Mouse (Mus musculus): ENCODE data around the gene Dffa. TPM values are rescaled to one million over a fixed set of nuclear protein-coding genes. Genes with fewer than 3 reads are reported as not detected.

Gene Dffa
- polyA plus RNA-seq, 1 experiment from 2014 or later: 25.7 TPM

GRCm38 (mm10) chr4:149062406-149063318 lies 41.3 kb upstream of the Dffa start:
- H3K27me3 ChIP-seq (ENCODE audit: control insufficient read depth, insufficient read depth, low read length): no peaks in the 10 kb centered on the region
- no peak overlapping the region for H3K9ac ChIP-seq (ENCODE audit: low read length)
- no peaks in the 10 kb centered on the region for H3K9me3 ChIP-seq (ENCODE audit: control insufficient read depth, low read length)
- WGBS: 36% methylated on average over 21 of the region's 21 CpGs
- DNase-seq (ENCODE audit: low spot score) (no peak), ATAC-seq (ENCODE audit: insufficient number of reproducible peaks, low FRiP score, low TSS enrichment, low read depth) (no peak)
- peaks cover 18% of the 10 kb centered on the region for H3K4me1 ChIP-seq (ENCODE audit: control insufficient read depth, insufficient read depth, low read length)
- H3K4me2 ChIP-seq (ENCODE audit: low read depth, severe bottlenecking): no peak overlapping the region
- H3K27ac ChIP-seq (replicated peaks; ENCODE audit: low read depth, low read length): no peak overlapping the region
- H3K4me3 ChIP-seq (ENCODE audit: low read depth, low read length): no peak overlapping the region
- no peaks in the 10 kb centered on the region; the same call in 1 of the 2 replicates for H3K36me3 ChIP-seq (ENCODE audit: control insufficient read depth, insufficient read depth, low read length)

- Histone ChIP-seq H3K4me1 (ENCODE audit: control insufficient read depth, insufficient read depth, low read length) (peaks cover 8% of the 10 kb centered on the region), H3K27me3 (ENCODE audit: control insufficient read depth, insufficient read depth, low read length) (no peaks in the 10 kb centered on the region), H3K4me2 (ENCODE audit: low read depth, severe bottlenecking) (no peak overlapping the region), H3K4me3 (ENCODE audit: low read depth, low read length) (no peak overlapping the region), H3K27ac (replicated peaks; ENCODE audit: low read depth, low read length) (no peak overlapping the region), H3K9me3 (ENCODE audit: control insufficient read depth, low read length) (no peaks in the 10 kb centered on the region), H3K36me3 (ENCODE audit: control insufficient read depth, insufficient read depth, low read length) (no peaks in the 10 kb centered on the region; the same call in 1 of the 2 replicates), H3K9ac (ENCODE audit: low read length) (no peak overlapping the region)
- DNase-seq (ENCODE audit: low spot score) (no peak), ATAC-seq (ENCODE audit: insufficient number of reproducible peaks, low FRiP score, low TSS enrichment, low read depth) (no peak)
- WGBS: 86% methylated on average over 23 of the region's 23 CpGs
Observed at GRCm38 (mm10) chr4:149064061-149064854, 39.7 kb upstream of the Dffa start.

GRCm38 (mm10) chr4:149066672-149067551 lies 37.0 kb upstream of the Dffa start:
- Histone ChIP-seq H3K9ac (ENCODE audit: low read length) (0 out of 2 replicates have a peak overlapping the region, but pooled peaks have one; percentile 7), H3K27ac (replicated peaks; ENCODE audit: low read depth, low read length) (no peak overlapping the region), H3K9me3 (ENCODE audit: control insufficient read depth, low read length) (no peaks in the 10 kb centered on the region), H3K36me3 (ENCODE audit: control insufficient read depth, insufficient read depth, low read length) (no peaks in the 10 kb centered on the region; the same call in 1 of the 2 replicates), H3K4me3 (ENCODE audit: low read depth, low read length) (no peak overlapping the region), H3K4me2 (ENCODE audit: low read depth, severe bottlenecking) (no peak overlapping the region), H3K4me1 (ENCODE audit: control insufficient read depth, insufficient read depth, low read length) (peaks cover 5% of the 10 kb centered on the region; the same call in 1 of the 2 replicates), H3K27me3 (ENCODE audit: control insufficient read depth, insufficient read depth, low read length) (no peaks in the 10 kb centered on the region)
- 81% methylated on average over 22 of the region's 22 CpGs for WGBS
- DNase-seq (ENCODE audit: low spot score) (no peak), ATAC-seq (ENCODE audit: insufficient number of reproducible peaks, low FRiP score, low TSS enrichment, low read depth) (no peak)

- no peaks in the 10 kb centered on the region for H3K9me3 ChIP-seq (ENCODE audit: control insufficient read depth, low read length)
- H3K4me1 ChIP-seq (ENCODE audit: control insufficient read depth, insufficient read depth, low read length): no peaks in the 10 kb centered on the region
- no peak overlapping the region for H3K4me2 ChIP-seq (ENCODE audit: low read depth, severe bottlenecking)
- no peak overlapping the region for H3K4me3 ChIP-seq (ENCODE audit: low read depth, low read length)
- ATAC-seq (ENCODE audit: insufficient number of reproducible peaks, low FRiP score, low TSS enrichment, low read depth) (no peak), DNase-seq (ENCODE audit: low spot score) (no peak)
- peaks cover 2% of the 10 kb centered on the region; the same call in 1 of the 2 replicates for H3K36me3 ChIP-seq (ENCODE audit: control insufficient read depth, insufficient read depth, low read length)
- no peak overlapping the region for H3K27ac ChIP-seq (replicated peaks; ENCODE audit: low read depth, low read length)
- 96% methylated on average over 13 of the region's 13 CpGs for WGBS
- H3K9ac ChIP-seq (ENCODE audit: low read length): no peak overlapping the region
- no peaks in the 10 kb centered on the region for H3K27me3 ChIP-seq (ENCODE audit: control insufficient read depth, insufficient read depth, low read length)
Observed at GRCm38 (mm10) chr4:149075073-149075472, 28.9 kb upstream of the Dffa start.

GRCm38 (mm10) chr4:149075871-149076575 lies 27.9 kb upstream of the Dffa start:
- whole genome bisulfite sequencing: 39% methylated on average over 10 of the region's 10 CpGs
- no peaks in the 10 kb centered on the region for H3K9me3 ChIP-seq (ENCODE audit: control insufficient read depth, low read length)
- H3K4me2 ChIP-seq (ENCODE audit: low read depth, severe bottlenecking): no peak overlapping the region
- no peak overlapping the region for H3K9ac ChIP-seq (ENCODE audit: low read length)
- no peaks in the 10 kb centered on the region for H3K27me3 ChIP-seq (ENCODE audit: control insufficient read depth, insufficient read depth, low read length)
- ATAC-seq (ENCODE audit: insufficient number of reproducible peaks, low FRiP score, low TSS enrichment, low read depth) (peak; percentile 59; the same call in 1 of the 2 replicates), DNase-seq (ENCODE audit: low spot score) (peak; percentile 76)
- H3K27ac ChIP-seq (replicated peaks; ENCODE audit: low read depth, low read length): no peak overlapping the region
- no peak overlapping the region for H3K4me3 ChIP-seq (ENCODE audit: low read depth, low read length)
- H3K4me1 ChIP-seq (ENCODE audit: control insufficient read depth, insufficient read depth, low read length): no peaks in the 10 kb centered on the region
- H3K36me3 ChIP-seq (ENCODE audit: control insufficient read depth, insufficient read depth, low read length): peaks cover 2% of the 10 kb centered on the region; the same call in 1 of the 2 replicates

DNA sequence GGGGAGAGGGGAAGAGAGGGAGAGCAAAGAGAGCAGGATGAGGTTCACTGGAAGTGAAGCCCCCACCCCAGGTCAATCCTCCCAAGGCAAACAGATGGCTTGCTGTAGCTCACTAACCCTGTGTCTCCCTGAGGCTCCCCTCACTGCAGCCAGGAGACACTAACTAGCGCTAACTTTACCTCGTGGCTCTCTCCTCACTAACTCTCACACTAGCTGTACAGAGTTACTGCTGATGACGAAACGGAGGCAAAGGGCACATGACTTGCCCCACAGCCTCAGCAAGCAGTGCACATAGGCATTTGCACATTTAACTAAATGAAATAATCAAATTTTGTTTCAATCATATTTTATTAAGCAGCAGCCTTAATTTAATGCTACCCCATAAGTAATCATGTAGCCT lies 25.7 kb upstream of the Dffa start:
- Histone ChIP-seq H3K36me3 (ENCODE audit: control insufficient read depth, insufficient read depth, low read length) (peaks cover 2% of the 10 kb centered on the region; the same call in 1 of the 2 replicates), H3K9ac (ENCODE audit: low read length) (no peak overlapping the region), H3K4me3 (ENCODE audit: low read depth, low read length) (no peak overlapping the region), H3K27me3 (ENCODE audit: control insufficient read depth, insufficient read depth, low read length) (no peaks in the 10 kb centered on the region), H3K4me1 (ENCODE audit: control insufficient read depth, insufficient read depth, low read length) (no peaks in the 10 kb centered on the region), H3K9me3 (ENCODE audit: control insufficient read depth, low read length) (no peaks in the 10 kb centered on the region), H3K4me2 (ENCODE audit: low read depth, severe bottlenecking) (no peak overlapping the region), H3K27ac (replicated peaks; ENCODE audit: low read depth, low read length) (no peak overlapping the region)
- ATAC-seq (ENCODE audit: insufficient number of reproducible peaks, low FRiP score, low TSS enrichment, low read depth) (no peak), DNase-seq (ENCODE audit: low spot score) (no peak)
- WGBS: 63% methylated on average over 4 of the region's 4 CpGs

GRCm38 (mm10) chr4:149079629-149080028 lies 24.3 kb upstream of the Dffa start:
- Histone ChIP-seq H3K36me3 (ENCODE audit: control insufficient read depth, insufficient read depth, low read length) (peaks cover 2% of the 10 kb centered on the region; the same call in 1 of the 2 replicates), H3K27ac (replicated peaks; ENCODE audit: low read depth, low read length) (no peak overlapping the region), H3K9me3 (ENCODE audit: control insufficient read depth, low read length) (no peaks in the 10 kb centered on the region), H3K4me2 (ENCODE audit: low read depth, severe bottlenecking) (no peak overlapping the region), H3K4me1 (ENCODE audit: control insufficient read depth, insufficient read depth, low read length) (no peaks in the 10 kb centered on the region), H3K9ac (ENCODE audit: low read length) (no peak overlapping the region), H3K27me3 (ENCODE audit: control insufficient read depth, insufficient read depth, low read length) (no peaks in the 10 kb centered on the region), H3K4me3 (ENCODE audit: low read depth, low read length) (no peak overlapping the region)
- DNase-seq (ENCODE audit: low spot score) (no peak), ATAC-seq (ENCODE audit: insufficient number of reproducible peaks, low FRiP score, low TSS enrichment, low read depth) (no peak)
- 82% methylated on average over 6 of the region's 6 CpGs for WGBS

Measured in limb, embryonic 11.5 days (tissue).